Mouse (Mus musculus) olfactory bulb, adult 2 months (tissue): ENCODE data around the gene Selenoo.

Source experiments
- CTCF ChIP-seq: fragments of 200-500 bp; IDR thresholded peaks from 2 replicates; pipeline ENCODE4 v1.5.1; 2012; ENCODE audit warnings: low read depth, mild to moderate bottlenecking, low read length, moderate library complexity; ENCODE audit not compliant: insufficient read depth
- POLR2A ChIP-seq: fragments of 200-500 bp; IDR thresholded peaks from 2 replicates; pipeline ENCODE4 v1.6.1; 2012; ENCODE audit warnings: mild to moderate bottlenecking, low read depth, low read length, moderate library complexity; ENCODE audit not compliant: insufficient read depth

DNA sequence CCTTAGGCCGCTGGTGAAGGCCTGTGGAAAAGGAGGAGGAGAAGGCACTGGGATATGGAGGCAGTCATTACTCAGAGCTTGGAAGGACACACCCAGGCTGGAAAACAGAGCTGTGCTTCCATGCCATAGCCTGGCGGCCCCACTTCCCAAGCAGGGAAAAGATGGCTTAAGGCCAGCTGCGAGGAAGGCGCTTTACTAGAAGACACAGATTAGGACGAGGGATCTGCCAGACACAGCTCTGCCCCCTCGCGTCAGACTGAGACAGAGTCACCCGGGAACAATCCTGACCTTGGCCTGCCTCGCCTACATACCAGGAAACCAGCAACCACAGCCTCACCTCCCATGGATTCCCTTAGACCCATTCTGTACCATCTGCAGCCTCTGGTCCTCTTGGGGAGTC lies 21.3 kb downstream of the Selenoo start:
- TF ChIP-seq POLR2A, result no peak
- no peak for TF ChIP-seq CTCF
